Mouse (Mus musculus) sigmoid colon, adult 10 weeks (tissue): ENCODE measurements around the gene Ldlrad1. TPM values are rescaled to one million over a fixed set of nuclear protein-coding genes. Genes with fewer than 3 reads are reported as not detected.

Experiments used
- polyA plus RNA-seq: library from polyadenylated mRNA; stranded (reverse); fragments of 350-450 nt; fragmentation: Illumina TruSeq; extraction: RNeasy Lipid Tissue Mini Kit (QIAGEN cat#74804); gene quantifications from one replicate; pipeline ENCODE4 v1.2.3, GENCODE M21; 2014; ENCODE audit warnings: low read depth, low replicate concordance

Ldlrad1 gene
- not detected for polyA plus RNA-seq

GRCm38 (mm10) chr4:107208880-107209279, at the start of gene Ldlrad1:
Ldlrad1 (plus strand) TSS chr4:107209180.

GRCm38 (mm10) chr4:107178182-107178829, 30.7 kb upstream of the Ldlrad1 start, which contains the start of gene Tmem59:
Tmem59 (plus strand) TSS chr4:107178399.

GRCm38 (mm10) chr4:107178830-107179490, 30.0 kb upstream of the Ldlrad1 start, which contains the start of gene Tceanc2:
Tceanc2 (minus strand) TSS chr4:107179116.

DNA sequence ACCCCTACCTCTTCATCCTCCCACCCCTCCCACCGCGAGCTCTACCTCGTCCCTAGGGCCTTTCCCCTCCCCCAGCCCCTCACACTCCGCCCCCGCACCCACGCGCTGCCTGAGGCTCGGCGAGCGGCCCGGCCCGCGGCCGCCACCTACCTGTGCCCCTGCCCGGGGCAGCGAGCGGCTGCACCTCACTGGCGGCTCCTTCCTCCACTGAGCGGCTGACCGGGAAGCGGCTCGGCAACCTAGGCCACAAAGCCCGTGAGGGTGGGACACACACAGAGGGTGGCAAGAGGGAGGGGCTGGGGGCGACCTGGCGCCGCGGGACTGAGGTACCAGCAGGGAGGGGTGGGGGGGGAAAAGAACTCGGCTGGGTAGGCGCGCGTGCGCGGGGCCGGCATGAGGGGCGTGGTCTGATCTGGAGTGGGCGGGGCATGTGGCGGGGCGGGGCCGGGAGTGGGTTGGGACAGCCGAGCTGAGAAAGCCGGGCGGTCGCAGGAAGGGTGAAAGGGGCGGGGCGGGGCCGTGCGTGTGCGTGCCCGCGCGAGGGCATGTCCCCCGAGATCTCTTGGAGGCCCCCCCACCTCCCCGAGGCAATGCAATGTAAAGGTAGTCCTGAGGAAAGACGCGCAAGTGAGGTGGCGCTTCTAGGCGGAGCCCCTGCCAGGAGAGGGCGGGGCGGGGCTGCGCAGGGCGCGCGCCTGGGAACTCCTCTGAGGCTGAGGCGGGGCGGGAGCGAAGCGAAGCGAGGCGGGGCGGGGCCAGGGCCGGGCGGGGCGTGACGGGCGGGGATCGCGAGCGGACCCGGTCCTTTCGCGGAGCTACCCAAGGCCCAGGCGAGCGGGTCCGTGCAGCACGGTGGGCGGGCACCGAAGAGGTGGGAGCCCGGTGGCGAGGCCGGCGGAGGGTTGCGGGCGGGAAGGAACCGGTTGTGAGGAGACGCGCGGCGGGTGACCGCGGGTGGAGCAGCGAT, 44.4 kb downstream of the Ldlrad1 start, which contains the start of the genes Lrrc42 and Hspb11:
Gene Lrrc42, minus strand, starts transcription at position 408 of the 967 bp plus-strand sequence.
Gene Hspb11, plus strand, starts transcription at position 469 of the 967 bp plus-strand sequence.

Other genes starting within 250 kb of the Ldlrad1 start
- gene Mrpl37, start 142.3 kb upstream of the Ldlrad1 start, polyA plus RNA-seq, result 33.4 TPM
- 1.5 TPM for gene Cyb5rl, start 142.2 kb upstream of the Ldlrad1 start, polyA plus RNA-seq
- not detected for gene Cdcp2, start 112.3 kb upstream of the Ldlrad1 start, polyA plus RNA-seq
- gene Tmem59, start 30.8 kb upstream of the Ldlrad1 start, polyA plus RNA-seq, result 1,156 TPM
- 43.5 TPM for gene Tceanc2, start 30.1 kb upstream of the Ldlrad1 start, polyA plus RNA-seq
- gene Lrrc42, start 44.4 kb downstream of the Ldlrad1 start, polyA plus RNA-seq, result 95.1 TPM
- 130 TPM for gene Hspb11, start 44.4 kb downstream of the Ldlrad1 start, polyA plus RNA-seq
- 111 TPM for gene Dio1, start 98.0 kb downstream of the Ldlrad1 start, polyA plus RNA-seq
- 101 TPM for gene Yipf1, start 105.2 kb downstream of the Ldlrad1 start, polyA plus RNA-seq
- gene Ndc1, start 158.6 kb downstream of the Ldlrad1 start, polyA plus RNA-seq, result 12.8 TPM
- gene Glis1, start 225.4 kb downstream of the Ldlrad1 start, polyA plus RNA-seq, result not detected